Mouse (Mus musculus) CD4-positive, CD25-positive, alpha-beta regulatory T cell, adult 4 months (primary cell): ENCODE data around the gene Pthlh. TPM values are rescaled to one million over a fixed set of nuclear protein-coding genes. Genes with fewer than 3 reads are reported as not detected.
"Not testable (repeated sequence)": the region's sequence is repeated elsewhere in the genome, so short reads cannot be mapped to it uniquely, and the experiment has no call there.

Experiments
- ATAC-seq: one replicate; pipeline ENCODE4 v1.8.0; 2017
- polyA plus RNA-seq, 2 experiments: library from polyadenylated mRNA; unstranded; fragments of 100-300 nt; shearing (Covaris generic); gene quantifications; one replicate each; pipeline ENCODE4 v1.2.1; 2017

Gene Pthlh
- polyA plus RNA-seq = not detected

DNA sequence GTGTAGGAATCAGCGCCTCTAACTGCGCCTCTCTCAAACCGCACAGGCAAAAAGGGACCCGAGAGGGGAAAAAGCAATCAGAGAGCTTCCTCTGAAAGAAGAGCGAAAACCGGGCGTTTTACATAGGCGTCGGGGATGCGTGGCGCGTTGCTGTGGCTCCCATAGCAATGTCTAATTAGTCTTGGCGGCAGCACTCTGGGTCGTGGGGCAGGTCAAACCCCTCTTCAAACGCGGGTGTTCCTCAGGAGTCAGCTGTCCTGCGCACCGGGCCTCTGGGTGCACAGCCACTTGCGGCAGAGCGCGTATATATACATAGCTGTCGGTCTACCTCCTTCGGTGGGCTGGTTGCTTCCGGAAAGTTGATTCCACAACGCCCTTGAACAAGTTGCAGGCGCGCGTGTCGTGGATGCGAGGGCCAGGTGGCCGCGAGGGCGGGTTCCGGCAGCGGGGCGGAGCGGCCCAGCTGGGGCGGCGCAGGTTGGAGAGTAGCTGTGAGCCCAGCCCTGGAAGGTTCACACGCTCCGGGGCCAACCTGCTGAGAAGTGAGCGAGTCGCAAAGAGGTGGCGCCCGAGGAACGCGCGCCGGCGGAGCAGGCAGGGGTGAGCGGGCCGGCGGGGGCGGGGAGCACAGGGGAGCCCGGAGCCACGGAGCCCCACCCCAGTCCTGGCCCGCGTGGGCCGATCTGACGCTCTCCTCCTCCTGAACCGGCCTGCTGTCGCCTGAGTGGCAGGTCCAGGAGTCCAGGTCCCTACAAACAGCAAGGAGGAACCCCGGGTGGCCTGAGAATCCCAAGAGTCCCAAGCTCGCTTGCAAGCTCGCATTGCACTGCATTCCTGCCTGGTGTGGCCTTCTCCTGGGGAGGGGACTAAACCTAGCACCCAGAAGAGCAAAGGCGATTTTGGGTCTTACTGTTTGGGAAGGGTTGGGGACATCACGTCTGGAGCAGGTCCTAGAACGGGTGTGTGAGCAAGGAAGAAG lies at the start of gene Pthlh:
Gene Pthlh, minus strand, starts transcription at position 597 of the 979 bp plus-strand sequence.
- ATAC-seq = no peak

DNA sequence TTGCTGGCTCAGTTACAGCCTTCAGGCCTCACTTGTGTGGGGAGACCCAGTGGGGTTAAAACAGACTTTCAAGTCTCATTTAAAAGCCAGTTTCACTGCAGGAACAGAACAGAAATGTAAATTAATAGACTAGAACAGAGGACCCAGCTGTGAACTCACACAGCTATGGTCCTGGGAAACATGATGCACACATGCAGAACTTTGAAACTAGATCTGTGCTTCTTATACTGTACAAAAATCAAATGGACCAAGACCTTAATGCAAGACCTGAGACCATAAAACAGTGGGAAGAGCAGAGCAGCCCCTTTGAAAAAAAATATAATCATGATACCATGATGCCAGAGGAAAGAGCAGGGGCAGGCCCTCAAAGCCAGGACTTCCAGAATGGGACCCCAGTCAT lies 49.3 kb upstream of the Pthlh start:
- ATAC-seq = no peak

DNA sequence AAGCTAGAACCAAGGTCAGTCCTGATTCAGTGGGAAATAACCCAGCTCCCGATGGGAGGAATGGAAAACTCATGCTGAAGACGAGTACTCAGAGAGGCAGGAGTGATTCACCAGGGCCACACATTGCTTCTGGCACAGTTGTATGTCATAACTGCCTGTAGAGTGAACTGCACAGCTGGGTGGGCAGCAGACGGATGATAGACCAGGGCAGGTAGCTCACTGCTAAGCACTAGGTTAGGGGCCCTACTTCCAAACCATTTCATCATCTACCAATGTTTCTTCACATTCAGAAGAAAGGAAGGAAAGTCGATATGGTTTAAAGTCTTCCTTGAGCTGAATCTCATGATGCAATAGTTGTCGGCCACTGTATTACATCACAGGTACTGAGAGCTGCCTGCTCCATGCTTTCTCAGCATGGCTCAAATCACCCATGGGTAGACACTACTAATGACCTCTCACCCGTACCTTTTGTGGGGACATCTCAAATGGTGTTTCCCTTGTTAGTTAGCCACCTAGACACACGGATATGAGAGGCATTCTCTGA lies 46.5 kb upstream of the Pthlh start:
- ATAC-seq = no peak

DNA sequence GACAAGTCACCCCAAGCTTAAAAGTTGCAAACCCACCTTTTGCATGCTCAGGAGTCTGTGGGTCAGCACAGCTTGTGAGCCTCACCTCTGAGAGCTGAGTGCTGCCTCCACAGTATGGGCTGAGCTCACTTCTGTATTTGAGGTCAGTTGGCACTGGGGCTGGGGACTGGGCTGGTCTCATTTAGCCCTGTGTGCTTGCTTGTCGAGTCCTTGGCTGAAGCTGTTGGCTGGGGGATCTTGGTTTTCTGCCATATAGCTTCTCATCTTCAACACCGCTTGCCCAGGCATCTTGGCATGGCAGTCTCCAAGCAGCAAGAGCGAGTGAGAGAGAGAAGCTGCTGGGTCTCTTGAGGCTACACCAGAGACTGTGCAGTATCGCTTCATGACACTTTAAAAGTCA lies 46.1 kb upstream of the Pthlh start:
- no peak for ATAC-seq

DNA sequence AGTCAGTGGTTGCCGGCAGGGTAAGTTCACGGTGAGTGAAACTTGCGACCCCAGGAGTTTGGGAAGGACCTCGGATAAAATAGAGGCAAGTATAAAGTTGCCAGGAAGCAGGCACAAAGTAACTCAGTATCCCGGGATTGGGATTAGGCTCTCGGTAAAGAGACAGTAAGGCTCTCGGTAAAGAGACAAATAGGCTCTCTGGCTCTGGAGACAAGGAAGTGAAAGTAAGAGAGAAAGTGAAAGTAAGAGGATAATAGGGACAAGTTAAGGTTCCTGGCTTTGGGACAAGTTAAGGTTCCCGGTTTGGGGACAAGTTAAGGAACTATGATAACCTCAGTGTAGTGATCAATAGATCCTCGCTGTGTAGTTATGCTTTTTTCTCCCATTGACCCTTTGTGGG lies 40.3 kb upstream of the Pthlh start:
- ATAC-seq = not testable (repeated sequence)

DNA sequence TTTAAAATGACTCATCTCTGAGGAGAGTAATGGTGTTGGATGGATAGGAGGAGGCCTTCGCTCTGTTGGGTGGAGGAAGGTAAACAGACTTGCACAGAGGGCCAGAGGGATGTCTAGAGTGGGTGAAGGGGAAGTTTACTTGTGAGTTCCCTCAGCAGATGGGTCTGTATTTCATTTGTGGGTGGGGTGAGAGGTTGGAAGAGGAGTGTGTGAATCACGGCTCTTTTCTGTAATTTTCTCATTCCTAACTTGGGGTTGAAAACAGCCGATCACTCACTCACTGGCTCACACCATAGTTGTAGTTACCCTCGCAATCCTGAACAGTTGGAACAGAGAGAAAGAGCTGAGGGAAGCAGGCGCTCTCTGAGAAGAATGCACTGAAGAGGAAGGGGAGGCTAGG lies 35.6 kb upstream of the Pthlh start:
- no peak for ATAC-seq

DNA sequence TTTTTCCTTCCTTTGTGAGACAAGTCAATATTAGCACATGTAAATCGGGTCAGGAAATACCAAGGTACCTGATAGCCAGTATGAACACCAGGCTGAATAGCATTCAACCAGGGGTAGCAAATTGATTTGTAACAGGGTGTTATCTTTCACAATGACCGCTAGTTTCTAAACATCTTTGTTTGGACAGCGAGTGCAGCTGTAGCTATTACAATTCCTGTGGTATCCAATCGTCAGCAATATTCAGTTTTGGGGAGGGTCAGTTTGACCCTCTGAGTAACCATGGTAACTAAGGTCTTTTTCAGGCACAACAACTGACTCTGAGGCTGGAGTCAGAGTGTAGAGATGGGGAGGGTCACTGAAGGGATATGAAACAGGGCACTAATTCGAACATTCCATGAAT lies 15.3 kb upstream of the Pthlh start:
- ATAC-seq = no peak

DNA sequence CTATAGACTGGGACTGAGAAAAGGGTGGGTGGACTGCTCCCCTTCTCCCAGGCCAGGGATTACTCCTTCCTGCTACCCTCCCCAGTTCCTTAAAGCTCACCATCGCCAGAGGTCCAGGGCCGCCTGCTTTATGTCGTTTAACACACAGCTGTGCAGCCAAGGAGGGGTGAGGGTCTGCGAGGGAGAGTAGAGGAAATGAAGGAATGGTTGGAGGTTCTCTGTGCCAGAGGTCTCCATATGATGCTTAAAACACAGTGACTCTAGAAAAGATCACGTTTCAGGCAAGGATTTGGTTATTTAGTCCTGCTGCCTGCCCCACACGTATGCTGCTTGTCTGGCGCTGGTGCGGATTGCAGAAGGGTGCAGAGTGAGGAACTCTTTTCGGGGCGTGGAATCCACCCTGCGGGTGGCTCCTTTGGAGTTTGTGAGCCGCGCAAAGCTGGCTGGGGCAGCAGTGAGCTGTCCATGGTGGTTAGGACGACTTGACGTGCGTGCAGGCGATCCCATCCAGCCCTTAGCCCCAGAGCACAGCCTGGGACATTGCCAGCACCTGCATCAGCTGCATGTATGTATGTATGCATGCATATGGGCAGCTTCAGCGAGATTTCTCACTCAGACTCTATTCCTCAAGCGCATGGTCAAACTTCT lies 4.3 kb upstream of the Pthlh start:
- ATAC-seq = no peak

DNA sequence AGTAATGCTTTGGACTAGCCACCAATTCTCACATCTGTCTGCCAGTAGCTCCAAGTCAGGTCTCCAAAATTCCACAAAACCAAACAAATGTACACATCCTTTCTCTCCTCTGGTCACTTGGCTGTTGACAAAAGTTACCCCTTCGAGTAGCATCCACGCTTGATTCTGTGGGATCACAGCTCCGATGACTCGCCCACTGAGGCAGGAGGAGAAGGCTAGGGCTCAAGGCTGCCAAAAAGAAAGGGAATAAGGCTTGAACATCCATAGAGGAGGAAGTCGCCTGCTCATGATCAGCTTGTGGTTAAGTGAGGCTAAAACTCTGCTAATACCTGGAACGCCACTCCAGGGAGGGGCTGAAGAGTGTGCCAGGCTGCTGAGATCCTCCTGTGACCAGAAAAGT lies 2.5 kb upstream of the Pthlh start:
- ATAC-seq = no peak

DNA sequence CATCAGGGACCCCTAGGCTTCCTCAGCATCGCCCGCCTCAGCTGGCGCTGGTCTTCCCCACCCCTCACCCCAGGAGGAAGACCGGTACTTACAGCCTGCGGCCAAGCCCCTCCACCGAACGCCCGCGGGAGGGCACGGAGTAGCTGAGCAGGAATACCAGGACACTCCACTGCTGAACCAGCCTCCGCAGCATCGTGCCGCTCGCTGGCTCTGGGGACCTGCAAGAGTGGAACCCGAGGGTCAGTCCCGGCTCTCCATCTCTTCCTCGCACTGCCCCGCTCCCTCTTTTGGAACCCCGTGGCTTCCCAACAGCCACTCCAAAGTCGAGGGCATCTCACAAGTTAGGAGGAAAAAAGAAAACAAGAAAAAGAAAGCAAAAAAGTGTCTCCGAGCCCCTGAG lies 805 bp downstream of the Pthlh start:
- no peak for ATAC-seq

DNA sequence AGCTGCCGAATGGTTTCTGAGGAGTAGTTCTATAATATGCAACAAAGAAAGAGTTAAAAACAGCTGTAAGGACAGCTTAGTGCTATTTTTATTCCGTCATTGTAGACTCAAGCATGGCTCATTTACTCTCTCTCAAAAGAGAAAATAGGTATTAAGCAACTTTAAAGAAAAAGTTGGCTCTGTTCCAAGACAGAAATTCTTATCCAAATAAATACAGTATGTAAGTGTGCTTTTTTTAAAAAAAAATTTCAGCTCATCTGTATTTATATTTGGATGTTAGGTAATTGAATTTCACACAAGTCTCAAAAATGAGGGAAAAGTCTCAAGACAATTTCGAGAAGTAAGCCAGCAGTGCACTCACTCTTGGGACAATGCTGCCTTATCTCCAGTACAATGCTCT lies 2.4 kb downstream of the Pthlh start:
- no peak for ATAC-seq

DNA sequence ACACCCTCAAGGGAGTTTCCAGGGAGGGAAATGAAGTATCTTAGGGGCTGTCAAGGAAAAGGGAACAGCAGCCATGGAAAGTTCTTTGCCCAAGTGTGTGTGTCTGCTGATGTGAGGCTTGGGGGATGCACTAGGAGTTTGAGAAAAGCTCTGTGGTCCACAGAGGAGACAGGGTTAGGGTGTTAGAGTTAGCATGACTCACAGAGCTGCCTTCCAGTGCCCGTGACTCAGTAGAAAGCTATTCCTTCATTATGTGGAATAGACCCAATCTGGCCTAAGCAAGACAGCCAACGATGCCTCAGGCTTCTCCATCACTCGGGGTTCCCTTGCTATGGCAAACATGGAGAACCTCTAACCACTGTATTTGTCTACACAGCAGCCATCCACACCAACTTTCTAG lies 3.2 kb downstream of the Pthlh start:
- no peak for ATAC-seq

DNA sequence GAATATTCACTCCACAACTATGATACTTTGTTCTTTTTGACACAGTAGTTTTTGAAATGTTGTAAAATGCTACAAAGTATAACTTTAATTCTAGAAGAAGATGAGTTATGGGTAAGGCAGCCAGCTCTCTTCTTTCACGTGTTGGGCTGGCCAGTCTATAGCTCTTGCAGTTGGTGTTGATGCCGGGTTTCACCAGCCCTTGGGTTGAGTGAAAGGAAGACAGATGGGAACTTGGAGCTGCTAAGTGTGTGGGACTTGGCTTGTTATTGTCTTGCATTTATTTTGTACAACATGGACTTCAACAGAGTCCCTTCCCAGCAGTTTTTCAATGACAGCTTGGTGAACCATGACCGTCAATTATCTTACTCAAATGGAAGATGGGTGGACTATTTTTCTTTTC lies 16.2 kb downstream of the Pthlh start:
- no peak for ATAC-seq

DNA sequence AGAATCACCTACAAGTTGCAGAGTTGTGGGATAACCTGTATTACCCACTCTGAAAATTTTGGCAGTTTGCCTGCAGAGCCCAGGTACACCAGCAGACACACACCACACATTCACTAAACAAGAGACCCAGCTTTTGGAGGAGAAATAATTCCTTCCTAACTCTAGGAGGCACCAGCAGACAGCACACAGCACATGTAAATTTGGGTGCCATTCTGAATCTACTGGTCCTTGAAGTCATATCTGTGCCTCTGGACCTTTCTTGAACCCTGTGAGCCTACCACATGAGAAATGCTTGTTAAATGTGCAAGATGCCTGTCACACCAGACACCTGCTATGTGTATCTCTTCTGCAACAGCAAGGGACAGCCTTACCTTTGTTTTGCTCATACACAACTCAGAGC lies 19.7 kb downstream of the Pthlh start:
- ATAC-seq = no peak

DNA sequence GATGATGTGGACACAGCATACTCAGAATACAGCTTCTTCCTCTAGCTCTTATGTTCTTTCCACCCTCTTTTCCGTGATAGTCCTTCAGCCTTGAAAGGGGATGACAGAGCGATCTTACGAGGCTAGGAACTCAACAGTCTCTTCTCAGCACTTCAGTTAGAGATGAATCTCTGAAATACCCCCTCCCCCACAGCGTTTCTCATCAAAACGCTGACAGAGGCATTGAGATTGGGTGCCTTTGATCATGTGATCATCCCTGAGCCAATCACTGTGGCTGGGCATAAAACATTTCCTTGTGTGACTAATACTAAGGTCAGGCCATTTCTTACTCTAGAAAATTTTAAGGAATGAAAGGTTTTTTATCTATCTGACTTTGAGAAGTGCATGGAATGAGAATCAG lies 20.3 kb downstream of the Pthlh start:
- ATAC-seq = no peak

DNA sequence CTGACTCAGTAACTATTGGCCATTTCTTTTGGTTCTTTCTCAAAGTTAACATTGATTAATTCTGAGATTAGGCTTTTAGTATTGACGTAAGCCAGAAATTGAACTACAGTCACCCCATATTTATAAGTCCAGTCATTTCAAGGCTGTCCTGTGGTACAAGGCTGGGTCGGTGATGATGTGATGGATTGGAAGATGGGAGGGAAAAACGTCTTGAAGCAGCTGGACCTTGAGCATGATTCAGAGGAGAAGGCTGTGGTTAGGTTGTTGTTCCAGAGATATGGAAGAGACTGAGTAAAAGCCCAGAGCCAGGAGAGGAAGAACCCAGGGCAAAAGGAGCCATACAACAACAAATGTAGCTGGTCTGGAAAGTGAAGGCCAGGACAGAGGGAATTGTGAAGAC lies 22.4 kb downstream of the Pthlh start:
- ATAC-seq = no peak

DNA sequence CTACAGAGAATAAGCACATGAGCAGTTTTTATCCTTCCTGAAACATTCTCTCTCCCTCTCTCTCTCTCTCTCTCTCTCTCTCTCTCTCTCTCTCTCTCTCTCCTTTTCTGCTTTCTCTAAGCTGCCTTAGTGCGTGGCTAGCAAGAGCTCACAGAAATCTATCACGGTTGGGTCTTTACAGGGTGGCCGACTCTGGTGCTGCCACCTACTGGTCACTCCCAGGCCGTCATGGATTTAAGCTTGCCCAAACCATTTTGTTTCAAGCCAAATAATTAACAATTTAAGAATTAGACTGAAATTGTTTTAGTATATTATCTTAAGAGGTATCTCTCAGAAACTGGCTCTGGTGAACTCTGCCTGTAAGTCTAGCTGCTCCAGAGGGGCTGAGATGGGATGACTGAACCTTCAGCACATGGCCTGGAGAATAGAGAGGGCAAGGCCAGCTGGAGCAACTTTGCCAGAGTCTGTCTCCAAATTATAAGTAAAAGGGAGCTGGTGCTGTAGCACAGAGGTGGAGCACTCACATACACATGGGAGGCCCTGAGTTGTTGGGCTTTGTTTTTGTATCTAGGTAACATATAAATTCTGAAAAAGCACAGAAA lies 23.7 kb downstream of the Pthlh start:
- no peak for ATAC-seq

DNA sequence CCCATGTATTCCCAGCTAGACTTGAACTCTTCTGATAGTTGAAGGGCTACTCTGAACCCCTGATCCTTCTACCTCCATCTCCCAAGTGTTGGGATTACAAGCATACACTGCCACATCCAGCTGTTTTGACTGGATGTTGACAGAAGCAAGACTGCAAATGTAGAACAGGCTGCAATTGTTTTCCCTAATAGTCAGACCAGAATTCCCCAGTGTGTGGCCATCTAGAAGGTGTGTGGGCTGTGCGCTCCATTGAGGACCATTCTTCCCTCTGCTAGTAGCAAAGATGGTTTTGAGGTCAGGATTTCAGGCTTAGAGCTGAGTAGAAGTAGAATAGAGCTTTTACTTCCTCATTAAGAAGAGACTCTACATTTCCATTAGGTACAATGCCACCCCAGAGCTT lies 37.3 kb downstream of the Pthlh start:
- no peak for ATAC-seq

DNA sequence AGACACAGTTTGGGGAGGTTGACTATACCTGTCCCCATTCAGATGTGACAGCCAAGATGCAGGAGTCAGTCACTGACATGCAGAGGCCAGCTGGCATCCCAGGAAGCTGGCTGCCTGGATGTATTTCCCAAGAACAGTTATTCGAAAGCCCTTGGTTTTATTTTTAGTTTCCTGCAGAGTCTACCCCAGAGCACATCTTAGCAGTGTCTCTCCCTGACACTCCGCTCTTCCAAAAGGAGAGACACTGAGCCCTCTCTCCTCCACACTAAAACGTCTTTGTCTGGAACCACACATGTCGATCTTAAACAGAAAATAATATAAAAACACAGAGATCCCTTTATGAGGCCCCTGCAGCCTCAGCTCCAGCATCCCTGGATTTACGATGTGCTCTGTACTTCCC lies 44.9 kb downstream of the Pthlh start:
- no peak for ATAC-seq

DNA sequence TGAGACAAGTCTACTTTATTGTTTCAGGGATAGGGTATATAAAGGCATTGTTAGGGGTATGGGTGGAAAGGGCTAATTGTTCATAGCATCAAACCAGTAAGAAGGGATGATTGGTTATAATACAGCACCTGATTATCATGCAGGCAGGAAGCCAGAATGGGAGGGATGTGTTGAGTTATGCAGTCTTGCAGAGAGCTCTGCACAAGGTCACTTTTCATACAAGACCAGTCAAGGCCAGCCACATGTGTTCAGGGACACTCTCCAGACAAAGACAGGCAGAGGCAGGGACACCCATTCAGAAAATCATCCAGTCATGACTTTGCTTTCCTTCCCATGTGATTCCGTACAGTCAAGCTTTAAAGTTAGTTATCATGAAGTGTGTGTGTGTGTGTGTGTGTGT lies 47.8 kb downstream of the Pthlh start:
- no peak for ATAC-seq

DNA sequence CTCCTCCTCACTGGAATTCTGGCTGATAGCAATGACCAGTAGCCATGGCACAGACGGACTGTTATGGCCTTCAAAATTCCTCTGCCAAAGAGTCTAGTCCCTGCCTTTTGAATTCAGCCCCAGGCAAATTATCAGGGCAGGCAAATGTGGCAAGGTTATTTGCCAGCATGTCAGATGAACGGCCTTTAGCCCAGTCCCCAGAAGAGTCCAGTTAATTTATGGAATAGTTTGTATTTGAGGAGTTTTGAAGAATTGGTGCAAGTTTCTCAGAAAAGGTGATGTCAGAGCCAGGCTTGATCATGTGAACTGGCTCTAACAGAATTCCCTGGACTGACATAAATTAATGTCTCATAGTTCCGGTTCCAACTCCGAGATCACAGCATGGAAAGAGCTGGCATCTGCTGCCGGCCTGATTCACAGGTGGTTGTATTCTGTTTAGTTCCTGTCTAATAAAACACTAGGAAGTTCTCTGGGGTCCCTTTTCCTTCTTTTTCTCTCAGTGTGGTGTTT lies 56.1 kb downstream of the Pthlh start:
- no peak for ATAC-seq
